Mouse (Mus musculus): ENCODE data around the gene Tubb5.

DNA sequence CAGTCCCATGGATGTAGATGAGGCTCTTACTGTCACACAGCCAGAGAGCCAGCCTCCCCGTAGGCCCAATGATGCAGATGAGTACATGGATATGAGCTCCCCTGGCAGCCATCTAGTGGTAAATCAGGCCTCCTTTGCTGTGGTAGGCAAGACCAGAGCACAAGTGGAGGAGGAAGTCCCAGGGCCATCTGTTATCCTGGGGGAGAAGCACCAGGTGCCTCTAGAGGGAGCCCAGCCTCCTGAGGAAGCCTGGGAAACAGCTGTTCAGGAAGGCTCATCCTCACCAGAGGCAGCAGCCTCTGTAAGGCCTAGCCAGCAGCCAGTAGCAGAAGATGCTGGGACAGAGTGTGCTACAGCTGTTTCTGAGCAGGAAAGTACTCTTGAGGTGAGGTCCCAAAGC lies 10.0 kb upstream of the Tubb5 start:
- 0 out of 2 replicates have a peak, but pooled peaks have one; percentile 2 for TF ChIP-seq CTCF (IDR thresholded peaks at IDR 0.05; ENCODE audit: borderline replicate concordance, extremely low read depth, insufficient read depth, insufficient read length)
- no peak for TF ChIP-seq POLR2A (IDR thresholded peaks at IDR 0.05; ENCODE audit: borderline replicate concordance, extremely low read depth, insufficient read depth, insufficient read length, poor library complexity, severe bottlenecking)

All from brain, embryonic 14.5 days (tissue).